Mouse (Mus musculus): Measurements from ENCODE around the gene Gpx3. TPM values are rescaled to one million over a fixed set of nuclear protein-coding genes. Genes with fewer than 3 reads are reported as not detected.

Gpx3 gene
- total RNA-seq, 2 experiments from 2014 or later = 46.5 to 139 TPM

GRCm38 (mm10) chr11:54866119-54867048 lies 35.9 kb upstream of the Gpx3 start, which contains the start of gene Hint1:
Gene Hint1 (plus strand): TSS chr11:54866383.
- peak within 1 kb of the TSS; percentile 96 for H3K4me3 ChIP-seq
- intact Hi-C loops (cut with DNase I) = no loop called here
- 0 out of 2 replicates have a peak, but pooled peaks have one; percentile 7 for TF ChIP-seq CTCF (IDR thresholded peaks at IDR 0.05)
- H3K27ac ChIP-seq = peak within 1 kb of the TSS; percentile 94
- peak; percentile 95 for DNase-seq

GRCm38 (mm10) chr11:54867049-54867385 lies 35.2 kb upstream of the Gpx3 start:
- no peak for TF ChIP-seq CTCF (IDR thresholded peaks at IDR 0.05)
- Histone ChIP-seq H3K27ac (peak overlapping the region; percentile 94), H3K4me3 (peak overlapping the region; percentile 96)
- intact Hi-C loops (cut with DNase I) = no loop called here
- no peak for DNase-seq

- Histone ChIP-seq H3K4me3 (no peak overlapping the region; the same call in 1 of the 2 replicates), H3K27ac (0 out of 2 replicates have a peak overlapping the region, but pooled peaks have one; percentile 4)
- no peak for DNase-seq
- intact Hi-C loops (cut with DNase I) = no loop called here
- no peak for TF ChIP-seq CTCF (IDR thresholded peaks at IDR 0.05)
Observed at GRCm38 (mm10) chr11:54867903-54868434, 34.3 kb upstream of the Gpx3 start.

GRCm38 (mm10) chr11:54868445-54868844 lies 33.8 kb upstream of the Gpx3 start:
- no peak for DNase-seq
- no peak overlapping the region for H3K4me3 ChIP-seq
- H3K27ac ChIP-seq = no peak overlapping the region
- intact Hi-C loops (cut with DNase I) = no loop called here
- no peak for TF ChIP-seq CTCF (IDR thresholded peaks at IDR 0.05)

GRCm38 (mm10) chr11:54869318-54869717 lies 32.9 kb upstream of the Gpx3 start:
- no peak for DNase-seq
- no peak overlapping the region for H3K4me3 ChIP-seq
- intact Hi-C loops (cut with DNase I) = no loop called here
- TF ChIP-seq CTCF (IDR thresholded peaks at IDR 0.05) = no peak
- H3K27ac ChIP-seq = no peak overlapping the region

GRCm38 (mm10) chr11:54871831-54872537 lies 30.3 kb upstream of the Gpx3 start:
- intact Hi-C loops (cut with DNase I) = loop anchor here (10.0 kb wide), 1 partner anchor 203 kb away; the partner anchor contains the start of gene Ccdc69
- TF ChIP-seq CTCF (IDR thresholded peaks at IDR 0.05) = no peak
- Histone ChIP-seq H3K4me3 (no peak overlapping the region), H3K27ac (peak overlapping the region; percentile 0; the same call in 1 of the 2 replicates)
- DNase-seq = peak; percentile 37

GRCm38 (mm10) chr11:54876031-54876430 lies 26.2 kb upstream of the Gpx3 start:
- no peak for DNase-seq
- TF ChIP-seq CTCF (IDR thresholded peaks at IDR 0.05) = no peak
- Histone ChIP-seq H3K27ac (no peak overlapping the region), H3K4me3 (no peak overlapping the region)
- intact Hi-C loops (cut with DNase I) = loop anchor here (10.0 kb wide), 1 partner anchor 199 kb away; the partner anchor contains the start of gene Ccdc69

GRCm38 (mm10) chr11:54878893-54879292 lies 23.4 kb upstream of the Gpx3 start:
- H3K4me3 ChIP-seq = no peak overlapping the region
- H3K27ac ChIP-seq = no peak overlapping the region
- TF ChIP-seq CTCF (IDR thresholded peaks at IDR 0.05) = no peak
- no peak for DNase-seq
- intact Hi-C loops (cut with DNase I) = loop anchor here (2.0 to 10.0 kb wide), 2 partner anchors 106 to 196 kb away; partner anchors contain the start of gene Ccdc69

- DNase-seq = peak; percentile 60
- Histone ChIP-seq H3K27ac (peak overlapping the region; percentile 48; the same call in 1 of the 2 replicates), H3K4me3 (no peak overlapping the region)
- TF ChIP-seq CTCF (IDR thresholded peaks at IDR 0.05) = peak; percentile 85
- intact Hi-C loops (cut with DNase I) = loop anchor here (2.0 to 10.0 kb wide), 2 partner anchors 105 to 195 kb away; partner anchors contain the start of gene Ccdc69
Observed at GRCm38 (mm10) chr11:54879434-54879833, 22.8 kb upstream of the Gpx3 start.

- TF ChIP-seq CTCF (IDR thresholded peaks at IDR 0.05) = no peak
- no peak for DNase-seq
- Histone ChIP-seq H3K4me3 (no peak overlapping the region), H3K27ac (peak overlapping the region; percentile 48; the same call in 1 of the 2 replicates)
- intact Hi-C loops (cut with DNase I) = loop anchor here (2.0 to 10.0 kb wide), 2 partner anchors 105 to 195 kb away; partner anchors contain the start of gene Ccdc69
Observed at GRCm38 (mm10) chr11:54879922-54880321, 22.3 kb upstream of the Gpx3 start.

GRCm38 (mm10) chr11:54881051-54881474 lies 21.2 kb upstream of the Gpx3 start:
- Histone ChIP-seq H3K27ac (peak overlapping the region; percentile 68), H3K4me3 (no peak overlapping the region)
- DNase-seq = no peak
- intact Hi-C loops (cut with DNase I) = loop anchor here (1.0 kb wide), 1 partner anchor 46 kb away; no protein-coding TSS in a partner anchor
- TF ChIP-seq CTCF (IDR thresholded peaks at IDR 0.05) = no peak

- intact Hi-C loops (cut with DNase I) = no loop called here
- DNase-seq = peak; percentile 73
- TF ChIP-seq CTCF (IDR thresholded peaks at IDR 0.05) = peak; percentile 31; the same call in 1 of the 2 replicates
- H3K27ac ChIP-seq = peak overlapping the region; percentile 87
- no peak overlapping the region for H3K4me3 ChIP-seq
Observed at GRCm38 (mm10) chr11:54882671-54883070, 19.6 kb upstream of the Gpx3 start.

Measured in gastrocnemius, adult 2 months (tissue).